Mouse (Mus musculus): ENCODE measurements around the gene Mdh2. TPM values are rescaled to one million over a fixed set of nuclear protein-coding genes. Genes with fewer than 3 reads are reported as not detected.

Gene Mdh2
- total RNA-seq, 2 experiments from 2014 or later = 1,079 to 1,088 TPM

DNA sequence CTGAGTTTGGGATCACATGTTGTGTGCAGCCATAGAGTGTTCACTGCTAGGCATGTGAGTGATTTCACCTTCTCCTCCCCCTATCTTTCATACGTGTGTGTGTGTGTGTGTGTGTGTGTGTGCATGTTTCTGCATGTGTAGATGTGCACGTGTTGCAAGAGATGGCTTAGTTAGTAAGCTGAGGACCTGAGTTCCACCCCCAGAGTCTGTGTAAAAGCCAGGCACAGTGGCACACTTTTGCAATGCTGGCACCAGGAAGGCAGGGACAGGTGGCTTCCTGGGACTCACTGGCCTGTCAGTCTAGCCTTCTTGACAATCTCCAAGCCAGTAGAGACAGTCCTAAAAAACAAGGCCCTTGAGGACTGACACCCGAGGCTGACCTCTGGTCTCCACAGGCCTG, 13.3 kb upstream of the Mdh2 start:
- no peak for DNase-seq
- intact Hi-C loops (cut with DNase I) = loop anchor here (5.0 to 10.0 kb wide), 2 partner anchors 218 to 370 kb away; partner anchors contain the start of genes Hip1 and Pom121

DNA sequence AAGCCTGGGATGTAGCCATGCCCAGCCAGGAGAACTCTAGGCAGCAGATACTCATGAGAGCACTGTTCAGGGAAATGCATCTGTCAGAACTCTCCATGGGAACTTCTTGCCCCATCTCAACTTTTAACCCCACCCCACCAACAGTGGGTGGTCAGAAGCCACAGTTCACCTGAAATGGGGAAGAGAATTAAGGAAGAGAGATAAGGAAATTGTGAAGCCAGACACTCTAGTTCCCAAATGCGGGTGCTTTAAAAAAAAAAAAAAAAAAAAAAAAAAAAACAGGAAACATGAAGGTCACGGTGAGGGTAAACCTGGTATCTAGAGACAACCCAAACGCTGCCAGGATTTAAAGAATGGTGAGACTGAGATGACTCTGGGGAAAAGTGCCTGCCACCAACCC, 5.8 kb upstream of the Mdh2 start:
- intact Hi-C loops (cut with DNase I) = no loop called here
- DNase-seq = no peak

DNA sequence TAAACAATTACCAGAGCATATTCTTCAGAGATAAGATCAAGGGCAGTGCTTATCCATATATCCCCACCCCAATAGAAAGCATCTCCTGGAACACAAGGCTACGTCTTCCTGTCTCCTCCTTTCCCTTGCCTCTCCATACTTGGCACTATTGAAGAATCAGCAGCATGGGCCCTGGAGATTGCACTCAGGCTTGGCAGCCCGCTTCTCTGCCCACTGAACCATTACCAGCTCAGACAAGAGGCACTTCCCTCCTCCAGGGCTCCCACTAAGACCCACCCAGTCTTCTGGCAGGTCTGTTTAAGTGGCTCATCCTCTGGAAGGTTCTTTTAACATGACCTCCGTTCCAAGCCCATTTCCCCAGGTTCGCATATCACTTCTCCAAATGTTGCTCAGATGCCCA, 1.7 kb upstream of the Mdh2 start:
- no peak for DNase-seq
- intact Hi-C loops (cut with DNase I) = no loop called here

DNA sequence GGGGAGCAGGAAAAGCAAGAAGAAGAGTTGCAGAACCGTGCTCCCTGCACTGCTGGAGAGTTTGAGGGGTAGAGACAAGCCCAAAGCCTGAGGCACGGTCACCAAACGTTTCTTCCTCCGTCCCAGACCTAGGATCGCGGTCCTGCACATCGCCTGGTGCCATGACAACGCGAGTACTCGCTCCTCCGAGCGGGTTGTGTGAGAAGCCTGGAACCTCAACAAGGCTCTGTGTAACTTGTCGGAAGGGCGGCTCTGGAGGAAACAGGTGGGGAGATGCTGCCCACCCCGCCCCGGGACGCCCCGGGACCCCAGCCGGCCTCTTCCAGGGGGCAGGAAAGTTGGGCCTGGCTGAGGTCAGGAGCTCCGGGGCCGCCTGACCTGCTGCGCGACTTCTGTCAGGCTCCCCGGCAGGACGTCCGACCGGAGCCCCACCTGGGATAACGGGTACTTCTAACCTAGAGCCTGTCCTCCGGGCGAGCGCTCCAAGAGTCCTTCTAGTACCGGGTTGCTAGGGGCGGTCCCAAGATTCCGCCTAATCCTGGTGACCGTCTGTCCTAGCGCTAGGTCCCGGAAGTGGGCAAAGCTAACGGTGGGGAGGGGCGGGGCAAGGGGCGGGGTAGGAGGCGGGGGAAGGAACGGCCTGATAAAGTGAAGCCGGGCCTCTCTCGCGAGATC, 347 bp upstream of the Mdh2 start, which contains the start of gene Styxl1:
Gene Styxl1, minus strand, starts transcription at position 590 of the 675 bp plus-strand sequence.
- no peak for DNase-seq
- intact Hi-C loops (cut with DNase I) = no loop called here

DNA sequence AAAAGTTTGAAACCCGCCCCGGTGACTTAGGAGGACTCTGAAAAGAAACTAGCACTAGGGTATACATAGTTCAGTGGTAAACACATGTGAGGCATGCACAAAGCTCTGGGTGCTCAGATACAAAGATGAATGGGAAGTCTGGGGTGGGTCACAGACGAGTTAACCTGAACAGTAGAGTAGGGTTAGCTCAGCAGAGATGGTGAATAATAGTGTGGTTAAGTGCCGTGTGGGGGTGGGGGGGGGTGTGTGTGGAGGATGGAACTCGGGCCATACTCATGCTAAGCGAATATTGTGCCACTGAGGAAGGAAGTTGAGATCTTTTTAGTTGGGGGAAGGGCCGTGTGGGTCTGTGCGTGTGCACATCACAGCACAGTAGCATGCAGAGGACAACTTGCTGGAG, 2.1 kb downstream of the Mdh2 start:
- no peak for DNase-seq
- intact Hi-C loops (cut with DNase I) = no loop called here

DNA sequence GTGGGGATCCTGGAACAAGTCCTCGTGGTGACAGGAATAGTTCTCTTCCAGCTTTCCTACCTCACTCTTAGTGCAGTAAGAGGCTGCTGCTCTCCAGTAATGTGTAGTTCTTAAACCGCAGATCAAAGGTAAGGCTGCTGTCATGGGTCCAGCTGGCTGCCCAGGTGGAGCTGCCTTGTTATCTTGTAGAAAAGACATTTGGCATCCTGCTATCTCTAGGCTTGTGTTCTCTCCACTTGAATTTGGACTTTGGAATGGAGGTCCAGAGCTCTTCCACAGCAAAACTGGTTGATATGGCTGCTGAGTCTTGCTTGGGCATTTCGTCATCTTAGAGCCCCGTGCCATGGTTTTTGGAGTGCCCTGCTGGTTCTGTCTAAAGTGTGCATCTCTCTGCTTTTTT, 4.6 kb downstream of the Mdh2 start:
- intact Hi-C loops (cut with DNase I) = no loop called here
- no peak for DNase-seq

DNA sequence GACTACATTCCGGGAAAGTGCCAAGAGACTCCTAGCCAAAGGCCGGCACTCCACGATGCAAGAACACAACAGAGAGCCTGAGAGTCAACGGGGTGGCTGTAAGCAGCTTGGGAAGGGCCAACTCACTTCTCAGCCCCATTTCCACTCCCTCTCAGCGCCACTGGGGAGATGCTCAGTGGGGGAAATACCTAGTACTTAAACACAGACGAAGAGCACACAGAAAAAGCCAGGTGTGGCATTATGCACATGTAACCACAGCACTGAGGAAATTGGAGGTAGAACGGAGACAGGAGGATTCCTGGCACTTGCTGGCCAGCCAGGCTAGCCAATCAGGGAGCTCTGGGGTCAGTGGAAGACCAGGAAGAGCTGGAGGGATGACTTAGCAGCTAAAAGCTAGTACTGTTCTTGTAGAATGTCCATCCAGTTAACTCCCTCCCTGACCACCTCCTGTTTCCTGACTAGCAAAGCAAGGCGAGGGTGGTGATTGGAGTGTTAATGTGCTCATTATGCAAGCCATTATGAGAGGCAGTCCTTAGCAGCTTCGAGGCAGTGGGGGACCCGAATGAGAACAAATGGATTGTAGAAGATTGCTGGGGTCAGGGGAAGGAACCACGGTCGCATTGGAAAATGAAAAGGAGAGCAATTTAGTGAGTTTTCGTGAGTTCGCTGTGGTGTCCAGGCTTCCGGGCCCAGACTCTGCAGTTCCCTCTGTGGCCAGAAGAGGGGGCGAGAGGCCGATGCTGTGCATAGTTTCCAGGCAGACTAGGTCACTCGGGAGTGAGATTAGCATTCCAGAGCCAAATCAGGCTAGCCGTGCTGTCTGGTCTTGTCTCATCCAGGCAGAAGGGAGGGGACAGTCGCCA, 15.9 kb downstream of the Mdh2 start:
- DNase-seq = peak; percentile 83 to 88
- intact Hi-C loops (cut with DNase I) = loop anchor here (1.0 kb wide), 1 partner anchor 61 kb away; no protein-coding TSS in a partner anchor

DNA sequence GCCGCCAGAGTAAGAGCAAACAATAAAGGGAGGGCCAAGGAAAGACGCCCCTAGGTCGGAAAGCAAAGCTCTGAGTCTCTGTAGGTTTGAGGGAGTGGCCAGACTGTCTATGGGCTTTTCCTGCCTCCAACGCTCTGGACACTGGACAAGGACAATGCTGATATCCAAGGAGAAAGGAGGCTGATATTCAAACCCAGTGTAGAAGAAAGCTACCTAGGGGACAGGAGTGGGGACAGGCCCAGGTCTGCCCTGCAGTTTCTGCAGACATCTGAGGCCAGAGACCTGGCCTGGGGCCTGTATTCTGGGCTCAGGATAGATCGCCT, 16.5 kb downstream of the Mdh2 start:
- intact Hi-C loops (cut with DNase I) = no loop called here
- DNase-seq = no peak

DNA sequence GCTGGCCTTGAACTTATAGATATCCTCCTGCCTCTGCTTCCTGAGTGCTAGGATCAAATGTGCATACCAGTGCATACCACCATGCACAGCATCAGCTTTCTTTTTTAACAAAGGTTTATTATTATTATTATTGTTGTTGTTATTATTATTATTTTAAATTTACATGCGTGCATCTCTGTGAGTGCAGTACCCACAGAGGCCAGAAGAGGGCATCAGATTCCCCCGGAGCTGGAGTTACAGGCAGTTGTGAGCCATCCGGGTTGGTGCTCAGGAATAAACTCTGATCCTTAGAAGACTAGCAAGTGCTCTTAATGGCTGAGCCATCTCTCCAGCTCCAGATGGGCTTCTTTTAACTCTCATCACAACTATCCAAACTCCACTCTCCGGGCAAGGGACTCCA, 21.5 kb downstream of the Mdh2 start:
- intact Hi-C loops (cut with DNase I) = no loop called here
- DNase-seq = no peak

DNA sequence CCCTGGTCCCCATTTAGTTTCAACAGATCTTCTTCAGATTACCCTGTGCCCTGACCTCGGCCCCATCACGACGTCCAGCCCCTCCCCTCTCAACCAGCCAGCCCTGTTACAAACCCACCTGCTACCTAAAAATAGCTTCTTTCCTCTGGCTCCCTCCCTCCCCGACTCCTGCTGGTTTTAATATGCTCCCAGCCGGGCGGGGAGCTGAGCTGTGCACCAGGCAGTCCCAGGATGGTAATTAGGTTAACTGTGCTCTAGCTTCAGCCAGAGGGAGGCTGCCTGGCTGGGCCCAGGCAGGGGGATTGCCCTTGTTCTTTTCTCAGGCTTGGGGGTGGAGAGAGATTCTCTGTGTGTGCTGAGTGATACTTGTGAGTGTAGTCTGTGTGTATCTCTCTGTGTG, 22.6 kb downstream of the Mdh2 start:
- intact Hi-C loops (cut with DNase I) = no loop called here
- DNase-seq = no peak

DNA sequence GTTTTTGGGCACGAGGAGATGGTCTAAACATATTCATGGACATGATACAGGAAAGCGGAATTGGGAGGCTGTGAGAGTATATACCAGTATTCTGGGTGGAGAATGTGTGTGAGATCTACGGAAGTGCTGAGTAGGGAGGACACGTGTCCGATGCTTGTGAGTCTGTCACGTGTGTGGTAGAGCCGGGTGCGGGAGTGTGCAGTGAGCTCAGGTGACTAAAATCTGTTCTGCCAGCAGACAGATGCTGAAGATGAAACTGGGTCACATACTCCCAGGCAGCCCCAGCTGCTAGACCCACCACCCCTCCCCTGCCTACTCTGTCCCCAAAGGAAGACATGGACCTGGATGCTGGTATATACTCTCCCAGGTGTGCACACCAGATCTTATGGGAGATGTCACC, 24.4 kb downstream of the Mdh2 start:
- intact Hi-C loops (cut with DNase I) = no loop called here

DNA sequence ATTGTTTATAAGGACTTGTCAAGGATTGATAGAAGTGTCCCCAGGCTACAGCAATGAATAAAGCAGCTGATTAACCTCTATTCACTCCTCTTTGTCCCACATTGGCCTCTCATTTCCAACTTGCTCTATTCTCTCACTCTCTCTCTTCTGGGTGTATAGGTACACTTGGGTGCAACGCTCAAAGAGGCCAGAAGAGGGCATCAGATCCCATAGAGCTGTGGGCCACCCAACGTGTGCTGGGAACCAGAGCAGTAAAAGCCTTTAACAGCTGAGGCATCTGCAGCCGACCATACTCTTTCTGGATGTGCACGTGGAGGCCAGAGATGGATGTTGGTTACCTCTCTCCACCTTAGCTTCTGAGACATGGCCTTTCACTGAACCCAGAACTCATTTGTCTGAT, 24.9 kb downstream of the Mdh2 start:
- intact Hi-C loops (cut with DNase I) = no loop called here
- no peak for DNase-seq

More for the DNA sequence above, 24.4 kb downstream of the Mdh2 start:
- DNase-seq = no peak

DNA sequence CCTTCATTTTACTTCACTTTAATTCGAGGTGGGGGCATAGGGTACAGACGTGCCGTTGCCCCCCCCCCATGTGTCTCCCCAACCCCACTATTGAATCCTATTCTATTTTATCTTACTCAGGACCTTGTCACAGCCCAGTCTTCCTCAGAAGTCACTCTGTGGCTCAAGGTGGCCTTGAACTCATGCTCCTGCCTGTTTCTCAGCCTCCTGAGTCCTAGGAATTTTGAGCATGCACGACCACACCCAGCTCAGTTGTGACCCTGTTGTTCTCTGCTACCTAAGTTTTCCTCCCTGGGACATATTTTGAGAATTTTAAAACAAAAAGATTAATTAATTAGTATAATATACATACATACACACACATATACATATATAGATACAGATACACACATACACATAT, 25.4 kb downstream of the Mdh2 start:
- no peak for DNase-seq

DNA sequence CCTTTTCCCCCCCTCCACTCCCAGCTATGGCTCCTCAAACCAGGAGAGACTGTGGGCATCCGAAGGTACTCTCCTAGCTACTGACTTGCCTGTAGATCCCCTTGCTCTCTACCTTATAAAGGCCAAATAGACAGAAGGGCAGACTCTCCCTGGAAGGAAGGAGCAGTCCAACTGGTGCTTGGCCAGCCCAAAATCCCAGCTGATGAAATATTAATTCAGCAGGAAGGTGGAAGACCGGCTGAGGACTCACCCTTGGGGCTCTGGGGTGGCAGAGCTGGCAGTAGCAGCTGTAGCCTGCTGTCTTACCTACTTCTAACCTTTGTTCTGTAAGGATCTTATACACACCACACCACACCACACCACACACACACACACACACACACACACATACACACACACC, 26.5 kb downstream of the Mdh2 start:
- intact Hi-C loops (cut with DNase I) = no loop called here
- DNase-seq = no peak

More for the DNA sequence above, 25.4 kb downstream of the Mdh2 start:
- intact Hi-C loops (cut with DNase I) = no loop called here

DNA sequence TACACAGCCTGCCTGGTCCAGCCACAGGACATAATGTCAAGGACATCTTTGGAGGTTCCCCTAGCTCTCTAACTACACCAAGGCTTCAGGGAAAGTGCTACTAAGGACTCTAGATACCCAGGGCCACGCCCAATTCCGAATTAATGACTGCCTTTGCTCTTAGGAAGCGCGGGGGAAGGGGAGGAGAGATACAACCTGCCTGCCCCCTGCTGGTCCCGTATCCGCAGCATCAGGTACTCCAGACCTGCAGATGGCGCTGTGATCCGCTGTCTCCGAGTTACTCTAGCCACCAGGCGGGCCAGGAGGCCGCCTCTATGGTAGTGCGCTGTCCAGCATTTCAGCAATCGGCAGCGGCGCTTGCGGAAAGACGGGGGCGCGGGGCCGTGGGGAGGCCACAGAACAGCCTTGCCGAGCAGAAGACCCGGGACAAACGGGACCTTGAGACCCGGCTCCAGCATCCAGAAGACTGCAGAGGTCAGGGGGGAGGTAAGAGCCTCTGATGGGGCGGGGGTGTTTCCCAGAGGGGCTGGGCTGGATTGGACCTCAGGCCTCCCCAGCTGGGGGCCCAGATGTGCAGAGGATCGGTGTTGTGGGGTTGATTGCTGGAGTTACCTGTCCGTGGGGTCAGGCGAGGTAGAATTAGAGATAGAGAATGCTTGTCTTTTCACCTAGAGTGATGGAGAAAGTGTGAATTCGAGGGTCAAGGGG, 28.4 kb downstream of the Mdh2 start, which contains the start of gene Srrm3:
Gene Srrm3, plus strand, starts transcription at position 336 of the 708 bp plus-strand sequence.
- DNase-seq = peak; percentile 84 to 87
- intact Hi-C loops (cut with DNase I) = no loop called here

DNA sequence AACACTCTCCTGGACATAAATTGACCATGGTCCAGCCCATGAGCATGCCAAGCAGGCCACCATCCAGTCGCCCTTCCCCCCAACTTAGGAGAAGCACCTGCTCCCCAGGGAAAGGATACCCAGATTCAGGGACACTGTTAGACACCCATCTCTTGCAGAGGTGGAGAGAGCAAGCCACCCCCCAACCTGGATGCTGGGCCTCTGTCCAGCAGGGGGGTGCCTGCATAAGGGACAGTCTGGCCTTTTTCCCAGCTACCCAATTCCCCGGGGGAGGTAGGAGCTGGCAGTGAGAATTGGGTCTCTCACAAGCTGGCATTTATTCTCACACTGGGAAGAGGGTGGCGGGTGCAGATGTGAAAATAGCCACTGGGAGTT, 29.0 kb downstream of the Mdh2 start:
- intact Hi-C loops (cut with DNase I) = no loop called here

DNA sequence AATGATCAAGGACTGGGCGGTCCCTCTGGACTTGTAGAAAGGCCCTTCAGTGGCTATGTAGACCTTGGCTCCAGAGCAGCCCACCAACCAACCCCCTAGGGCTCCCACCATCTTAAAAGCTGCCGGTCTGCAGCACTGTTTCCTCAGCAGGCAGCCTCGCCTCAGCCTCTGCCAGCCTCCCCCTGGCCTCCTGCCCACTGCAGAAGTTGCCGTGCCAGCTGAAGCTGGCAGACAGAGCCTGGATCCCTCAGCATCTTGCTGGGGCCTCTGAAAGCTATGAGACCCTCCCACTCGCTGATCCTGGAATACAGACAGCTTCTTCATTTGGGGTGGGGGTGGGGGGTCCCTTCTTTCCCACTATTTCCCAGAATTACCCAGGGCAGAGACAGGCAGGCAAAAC, 34.7 kb downstream of the Mdh2 start:
- intact Hi-C loops (cut with DNase I) = no loop called here
- no peak for DNase-seq

More for the DNA sequence above, 29.0 kb downstream of the Mdh2 start:
- no peak for DNase-seq

DNA sequence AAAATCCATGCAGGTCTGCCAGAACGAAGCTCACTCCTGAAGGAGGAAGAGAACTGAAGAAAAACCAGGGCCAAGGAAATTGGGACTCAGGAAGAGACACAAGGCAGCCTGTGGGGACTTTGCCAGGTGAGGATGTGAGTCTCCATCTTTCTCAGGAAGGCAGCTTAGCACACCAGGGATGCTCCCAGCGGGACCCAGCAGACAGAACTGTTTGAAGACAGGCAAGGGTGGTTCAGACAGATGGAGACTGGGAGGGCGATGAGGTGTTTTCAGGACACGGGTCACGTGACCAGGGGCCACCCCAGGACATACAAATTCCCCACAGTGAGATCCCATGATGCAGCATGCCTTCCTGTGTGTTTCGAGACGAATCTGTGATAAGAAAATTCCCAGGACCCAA, 40.2 kb downstream of the Mdh2 start:
- no peak for DNase-seq
- intact Hi-C loops (cut with DNase I) = no loop called here

DNA sequence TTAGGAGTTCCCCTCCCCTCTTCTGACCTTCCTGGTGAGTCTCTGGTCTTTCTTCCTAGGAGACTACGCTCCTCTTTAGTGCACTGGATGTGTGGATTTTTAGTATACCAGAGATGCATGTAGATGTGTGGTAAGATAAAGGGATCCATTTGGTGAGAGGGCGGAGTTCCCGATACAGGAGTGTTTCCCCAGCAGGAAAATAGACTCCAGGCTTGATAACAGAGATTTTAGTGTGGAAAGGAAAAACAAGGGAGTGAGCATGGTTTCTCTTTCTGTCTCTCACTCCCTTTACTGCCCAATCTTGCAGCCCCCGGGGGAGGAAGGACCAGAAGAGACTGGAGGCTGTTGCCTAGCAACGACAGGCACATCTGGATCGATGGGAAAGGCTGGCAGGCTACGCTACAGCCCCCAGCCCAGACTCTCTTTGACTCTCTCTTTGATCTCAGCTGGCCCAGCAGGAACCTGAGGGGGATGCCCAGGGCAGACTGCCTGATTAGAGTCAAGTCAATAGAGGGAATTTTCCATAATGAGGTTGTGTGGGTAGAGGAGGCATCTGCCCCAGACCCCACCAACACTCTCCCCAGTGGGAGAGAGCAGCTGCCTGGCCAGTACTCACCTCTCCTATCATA, 44.1 kb downstream of the Mdh2 start:
- DNase-seq = no peak
- intact Hi-C loops (cut with DNase I) = no loop called here

DNA sequence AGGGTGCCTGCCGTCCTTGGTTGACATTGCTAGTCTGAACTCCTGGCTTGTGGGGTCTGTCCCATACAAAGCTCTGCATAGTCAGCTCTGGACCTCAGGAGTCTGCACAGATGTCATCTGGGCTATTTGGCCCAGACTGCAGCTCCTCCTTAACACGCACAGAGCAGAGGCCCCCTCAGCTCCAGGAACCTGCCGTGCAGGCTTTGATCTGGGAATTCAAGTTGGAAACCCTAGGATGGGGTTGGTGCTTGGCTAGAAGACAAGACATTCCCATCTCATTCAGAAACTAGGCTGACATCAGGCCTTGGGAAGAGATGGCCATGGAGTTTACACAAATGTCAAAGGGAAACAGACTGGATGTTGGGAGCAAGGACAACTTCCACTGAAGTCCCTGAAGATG, 46.2 kb downstream of the Mdh2 start:
- no peak for DNase-seq
- intact Hi-C loops (cut with DNase I) = no loop called here

DNA sequence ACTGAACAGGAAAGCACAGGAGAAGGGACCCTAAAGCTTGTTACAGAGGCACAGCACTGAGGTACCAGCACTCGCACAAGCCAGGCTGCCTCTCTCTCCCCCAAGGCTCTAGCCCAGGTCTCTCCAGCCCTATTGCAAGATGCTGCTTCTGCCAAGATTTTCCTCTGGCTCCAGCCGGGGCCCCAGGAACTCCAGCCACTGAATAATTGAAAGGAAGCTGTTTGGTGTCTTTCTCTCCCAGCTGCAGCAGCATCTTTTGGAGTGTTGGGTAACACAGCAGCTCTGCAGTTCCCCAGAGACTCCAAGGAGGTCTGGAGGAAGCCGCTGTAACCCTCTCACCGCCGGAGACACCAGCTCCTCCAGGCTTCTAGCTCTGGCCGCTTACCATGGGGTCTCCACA, 47.9 kb downstream of the Mdh2 start:
- intact Hi-C loops (cut with DNase I) = no loop called here
- DNase-seq = no peak
